Mouse (Mus musculus): ENCODE measurements at regions not wholly inside any gene's neighbourhood (a gene's known extent, or its start where the extent isn't known, plus 50 kb on each side); places are given as distances from the start of the nearest gene placed in this dataset.

DNA sequence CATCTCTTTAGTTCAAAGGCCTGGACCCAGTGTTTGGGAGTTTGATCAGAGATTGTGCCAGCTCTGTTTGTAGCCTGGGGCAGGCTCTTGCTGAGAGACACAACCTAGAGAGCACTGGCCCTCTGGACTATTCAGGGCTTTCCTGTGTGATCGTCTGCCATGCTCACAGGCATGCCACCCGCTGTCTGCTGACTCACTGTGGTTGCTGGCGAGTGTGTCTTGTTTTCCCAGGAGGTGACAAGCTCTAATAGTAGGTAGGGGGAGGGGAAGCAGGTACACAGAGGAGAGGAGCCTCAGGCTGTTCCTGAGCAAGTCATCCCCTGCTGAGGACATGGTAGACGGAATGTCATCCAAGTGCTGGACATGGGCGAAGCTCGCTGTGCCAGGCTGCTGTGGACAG lies 107.5 kb downstream of the Tle3 start:
- no peak for ATAC-seq (replicated peaks; ENCODE audit: low FRiP score, poor library complexity, severe bottlenecking)

DNA sequence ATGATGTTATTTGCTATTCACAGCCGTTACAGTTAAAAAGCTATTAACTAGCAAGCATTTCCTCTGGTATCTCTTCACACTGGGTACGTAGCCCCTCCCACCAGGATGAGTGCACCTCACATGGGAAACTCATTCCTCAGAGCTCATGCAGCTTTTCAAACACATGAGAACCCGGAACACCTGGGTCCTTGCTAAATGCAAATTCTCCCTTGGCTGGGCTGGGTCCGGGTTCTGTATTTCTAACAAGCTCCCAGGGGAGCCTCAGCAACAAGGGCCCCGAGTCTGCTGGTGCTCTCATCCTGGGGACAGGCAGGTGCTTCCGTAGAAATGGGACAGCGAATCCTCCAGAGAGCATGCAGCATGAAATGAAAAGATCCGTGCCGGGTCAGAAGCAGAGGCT lies 106.7 kb downstream of the Tle3 start:
- ATAC-seq (replicated peaks; ENCODE audit: low FRiP score, poor library complexity, severe bottlenecking), result no peak

DNA sequence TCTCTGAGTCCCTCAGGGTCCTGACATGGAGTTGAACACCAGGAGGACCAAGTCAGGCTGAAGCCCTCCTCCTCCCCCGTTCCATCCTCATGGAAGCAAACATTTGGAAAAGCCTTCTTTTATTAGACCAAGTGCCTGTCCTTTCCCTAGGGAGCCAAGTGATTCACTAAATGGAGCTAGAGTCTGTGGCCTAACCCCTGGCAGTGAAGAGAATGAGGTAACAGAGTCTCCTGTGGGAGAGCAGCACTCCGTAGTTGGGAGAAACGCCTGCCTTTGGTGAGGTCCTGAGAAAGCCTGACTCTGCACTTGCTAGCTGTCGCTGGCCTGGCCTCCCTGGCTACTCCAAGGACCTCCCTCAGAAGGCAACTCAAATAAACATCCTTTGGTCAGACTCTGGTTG lies 104.2 kb downstream of the Tle3 start:
- ATAC-seq (replicated peaks; ENCODE audit: low FRiP score, poor library complexity, severe bottlenecking), result no peak

DNA sequence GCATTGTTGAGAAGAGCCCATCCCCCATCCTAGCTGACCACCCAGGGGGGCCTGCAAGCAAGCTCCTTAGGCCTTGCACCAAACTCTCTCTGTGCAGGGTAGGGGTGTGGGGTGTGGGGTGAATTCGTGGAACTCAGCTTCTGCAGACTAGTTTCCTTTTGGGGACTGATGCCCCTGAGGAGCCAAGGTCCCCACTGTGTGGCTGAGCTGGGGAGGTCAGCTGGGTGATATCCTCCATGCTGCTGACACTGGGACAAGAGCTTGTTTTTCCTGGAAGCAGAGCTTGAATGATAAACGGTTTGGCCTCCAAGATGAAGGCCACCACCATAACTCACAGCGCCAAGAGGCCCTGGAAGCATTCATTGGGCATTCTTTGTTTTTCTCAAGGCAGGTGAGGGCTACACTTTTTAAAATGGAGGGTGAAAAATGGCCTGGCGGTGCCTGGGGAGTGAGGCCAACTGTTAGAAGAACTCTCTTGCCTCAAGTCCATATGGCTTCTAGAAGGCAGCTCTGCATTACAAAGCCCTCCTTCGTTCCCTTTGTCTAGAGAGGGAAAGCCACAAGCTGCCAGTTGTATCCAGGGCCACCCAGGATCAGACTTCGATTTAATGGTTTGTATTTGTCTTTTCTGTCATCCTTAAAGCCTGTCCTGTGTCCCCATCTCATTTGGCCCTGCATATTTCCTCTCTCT lies 98.8 kb downstream of the Tle3 start:
- ATAC-seq (replicated peaks; ENCODE audit: low FRiP score, poor library complexity, severe bottlenecking), result no peak

DNA sequence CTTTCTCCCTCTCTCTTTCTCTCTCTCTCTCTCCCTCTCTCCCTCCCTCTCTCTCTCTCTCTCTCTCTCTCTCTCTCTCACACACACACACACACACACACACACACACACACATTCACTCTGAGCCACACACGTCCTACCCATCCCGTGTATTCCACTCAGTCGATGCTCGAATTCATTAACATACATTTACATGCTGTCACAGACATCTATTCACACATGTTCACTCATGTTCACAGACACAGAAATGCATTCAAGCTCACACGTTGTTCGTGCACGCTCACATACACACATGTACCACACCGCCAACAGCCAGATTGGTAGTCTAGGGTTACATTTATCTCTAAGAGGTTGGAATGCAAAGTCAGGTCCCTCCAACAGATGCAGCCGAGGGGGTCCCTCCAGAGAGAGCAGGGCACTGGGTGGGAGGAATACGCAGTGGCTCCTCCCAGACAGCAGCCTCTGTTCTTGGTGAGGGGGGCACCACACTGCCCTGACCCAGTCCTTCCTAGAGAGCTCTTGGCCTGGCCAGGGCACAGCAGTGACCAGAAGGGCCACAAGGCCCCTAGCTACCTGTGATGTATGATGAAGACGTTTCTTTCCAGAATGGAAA lies 96.8 kb downstream of the Tle3 start:
- no peak for ATAC-seq (replicated peaks; ENCODE audit: low FRiP score, poor library complexity, severe bottlenecking)

DNA sequence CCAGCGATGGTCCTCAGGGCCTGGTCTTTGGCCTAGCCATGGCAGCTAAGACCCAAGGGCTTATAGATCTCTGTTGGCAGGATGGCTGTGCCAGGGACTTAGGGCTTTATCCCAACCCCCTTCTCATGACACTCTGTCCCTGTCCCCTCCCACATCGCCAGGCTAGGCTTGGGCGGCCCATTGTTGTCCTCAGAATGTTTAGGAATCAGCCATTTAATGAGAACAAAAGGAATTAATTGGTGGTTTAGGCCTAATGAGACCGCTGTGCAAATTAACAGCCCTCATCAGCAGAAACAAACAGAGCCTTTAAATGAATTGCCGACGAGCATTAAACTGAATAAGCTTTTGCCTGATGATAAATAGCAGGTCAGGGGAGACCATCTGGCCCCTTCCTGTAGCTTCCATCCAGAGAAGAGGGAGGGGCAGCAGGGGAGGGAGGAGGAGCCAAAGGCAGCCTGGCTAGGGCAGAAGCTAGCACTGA lies 96.2 kb downstream of the Tle3 start:
- no peak for ATAC-seq (replicated peaks; ENCODE audit: low FRiP score, poor library complexity, severe bottlenecking)
